Mouse (Mus musculus): ENCODE results near the gene Csf3.

DNA sequence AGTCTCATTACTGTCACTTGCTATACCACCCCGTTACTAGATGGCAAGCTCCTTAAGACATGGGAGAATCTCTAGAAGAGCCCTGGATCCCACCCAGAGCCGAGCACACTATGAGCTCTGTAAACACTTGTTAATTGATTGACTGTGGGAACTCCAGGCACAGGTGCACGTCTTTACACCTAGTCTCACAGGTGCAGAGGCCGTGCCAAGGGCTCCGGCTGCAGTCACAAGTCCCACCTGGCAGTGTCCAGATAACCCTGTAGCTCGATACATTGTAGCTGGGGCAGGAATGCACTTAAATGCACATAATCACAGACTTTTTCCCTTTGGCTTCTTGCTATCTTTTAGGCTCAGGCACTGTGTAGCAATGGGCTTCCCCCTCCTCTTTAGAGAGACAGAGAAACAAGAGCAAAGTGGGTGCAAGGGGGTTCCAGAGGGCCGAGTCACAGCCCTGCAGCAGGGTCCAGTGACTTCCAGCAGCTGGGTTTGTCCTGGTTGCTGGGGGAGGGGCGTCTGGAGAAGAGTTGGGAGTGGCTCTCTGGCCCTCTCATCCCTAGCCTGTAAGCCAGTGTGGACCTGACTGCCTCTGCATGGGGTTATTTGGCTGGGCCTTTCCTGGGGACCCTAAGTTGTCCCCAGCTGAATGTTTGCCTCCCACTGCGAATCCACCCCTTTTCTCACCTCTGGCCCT lies 42.7 kb downstream of the Csf3 start:
- no peak for TF ChIP-seq POLR2A (IDR thresholded peaks at IDR 0.05; ENCODE audit: control insufficient read depth in 1 of 2, insufficient read depth in 1 of 2, low read depth in 1 of 2, low read length in 2 of 2, poor library complexity in 1 of 2)
- TF ChIP-seq USF2 (IDR thresholded peaks at IDR 0.05; ENCODE audit: borderline replicate concordance in 1 of 2, insufficient read depth in 1 of 2, low read depth in 1 of 2, low read length in 2 of 2): no peak
- TF ChIP-seq CTCF (IDR thresholded peaks at IDR 0.05 in 2 of 3, conservative IDR thresholded peaks at IDR 0.05 in 1 of 3; ENCODE audit: control insufficient read depth in 1 of 3, insufficient read depth in 1 of 3, low read depth in 2 of 3, low read length in 3 of 3, poor library complexity in 1 of 3, severe bottlenecking in 1 of 3): no peak
- TF ChIP-seq MXI1 (IDR thresholded peaks at IDR 0.05; ENCODE audit: low read depth, low read length): no peak
- TF ChIP-seq USF1 (IDR thresholded peaks at IDR 0.05; ENCODE audit: low read depth, low read length): no peak
- TF ChIP-seq BHLHE40 (IDR thresholded peaks at IDR 0.05; ENCODE audit: borderline replicate concordance, low read depth, low read length): no peak
- TF ChIP-seq ELF1 (IDR thresholded peaks at IDR 0.05; ENCODE audit: low read depth, low read length): no peak
- TF ChIP-seq MAZ (IDR thresholded peaks at IDR 0.05; ENCODE audit: low read depth, low read length): no peak
- TF ChIP-seq UBTF (IDR thresholded peaks at IDR 0.05; ENCODE audit: borderline replicate concordance, insufficient read depth, low read depth, low read length): no peak
- no peak for TF ChIP-seq JUND (IDR thresholded peaks at IDR 0.05; ENCODE audit: low read depth, low read length)
- TF ChIP-seq TAL1 (IDR thresholded peaks at IDR 0.05; ENCODE audit: low read length): peak; percentile 47

Data from MEL (cell line).